Mouse (Mus musculus) lung, postnatal 36 days (tissue): ENCODE data around the gene Padi3.

ENCODE experiments used
- DNase-seq: peaks from one replicate; pipeline ENCODE4 v3.0.0; 2022; ENCODE audit warnings: mixed read lengths

The Padi3 gene

GRCm38 (mm10) chr4:140810458-140811260 lies at the start of gene Padi3:
Padi3 (minus strand) TSS chr4:140810648.
- no peak for DNase-seq

DNA sequence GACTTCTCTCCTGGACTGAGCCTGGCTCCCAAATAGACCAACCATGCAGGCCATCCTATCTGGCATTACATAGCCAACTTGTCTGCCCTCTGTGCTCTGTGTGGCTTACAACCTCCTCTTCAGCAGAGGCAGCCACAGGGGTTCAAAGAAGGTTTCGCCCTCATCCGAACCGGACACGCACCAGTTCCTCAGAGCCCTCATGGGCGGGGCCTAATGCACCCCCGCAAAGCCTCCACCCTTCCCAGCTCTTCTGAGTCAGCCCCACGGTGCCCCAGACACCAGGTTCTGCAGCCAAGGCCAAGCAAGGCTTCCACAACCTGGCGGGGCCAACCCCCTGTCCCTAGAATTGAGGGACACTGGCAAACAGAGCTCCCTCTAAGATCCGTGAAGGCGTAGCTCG lies 48.8 kb upstream of the Padi3 start:
- no peak for DNase-seq

DNA sequence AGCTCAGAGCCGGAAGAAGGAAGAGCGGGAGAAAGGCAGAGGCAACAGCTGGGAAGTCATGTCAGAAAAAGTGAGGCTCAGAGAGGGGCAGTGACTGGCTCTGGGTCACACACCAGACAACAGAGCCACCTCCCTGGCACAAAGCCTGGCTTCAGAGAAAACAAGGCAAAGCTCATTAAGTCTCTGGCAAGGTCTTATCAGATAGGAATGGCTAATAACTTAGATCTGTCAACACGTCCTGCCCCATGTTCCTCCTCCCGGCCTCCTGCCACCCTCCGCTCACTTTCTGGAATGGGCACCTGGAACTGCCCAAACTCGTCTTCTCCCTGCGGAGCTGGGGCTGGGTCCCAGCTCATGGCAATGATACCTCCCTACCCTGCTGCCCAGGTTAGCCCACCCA lies 47.4 kb upstream of the Padi3 start:
- DNase-seq: no peak

- no peak for DNase-seq
Observed at GRCm38 (mm10) chr4:140857041-140857440, 46.6 kb upstream of the Padi3 start.

DNA sequence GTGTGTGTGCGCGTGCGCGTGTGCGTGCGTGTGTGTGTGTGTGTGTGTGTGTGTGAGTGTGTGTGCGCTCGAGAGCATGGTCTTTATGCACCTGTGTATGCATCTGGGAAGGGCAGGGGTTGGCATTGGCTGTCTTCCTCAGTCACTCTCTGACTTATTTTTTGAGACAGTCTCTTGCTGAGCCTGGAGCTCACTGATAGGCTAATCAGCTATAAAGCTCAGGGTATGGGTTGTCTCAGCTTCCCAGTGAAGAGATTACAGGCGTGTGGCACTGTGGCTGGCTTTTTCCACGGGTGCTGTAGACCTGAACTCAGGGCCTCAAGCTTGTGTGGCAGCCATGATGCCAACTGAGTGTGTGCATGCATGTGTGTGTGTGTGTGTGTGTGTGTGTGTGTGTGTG lies 44.7 kb upstream of the Padi3 start:
- no peak for DNase-seq

DNA sequence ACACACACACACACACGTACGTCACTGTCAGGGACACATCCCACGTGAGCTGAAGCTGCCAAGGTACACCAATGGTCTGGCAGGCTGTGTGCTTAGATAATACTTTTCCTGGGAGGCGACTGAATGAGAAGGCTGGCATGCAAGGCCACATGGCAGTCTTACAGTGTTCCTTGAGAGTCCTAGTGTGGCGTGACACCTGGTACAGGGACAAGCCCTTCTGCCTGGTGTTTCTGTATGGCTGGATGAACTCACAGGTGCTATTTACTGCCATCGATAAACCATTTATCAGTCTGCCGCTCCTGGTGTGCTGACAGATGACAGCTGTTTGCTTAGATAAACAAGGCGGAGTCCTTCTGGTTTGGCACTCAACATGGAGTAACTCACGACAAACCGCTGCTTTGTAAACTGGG lies 44.0 kb upstream of the Padi3 start:
- DNase-seq: no peak

- no peak for DNase-seq
Observed at GRCm38 (mm10) chr4:140853626-140854025, 43.2 kb upstream of the Padi3 start.

GRCm38 (mm10) chr4:140849310-140849709 lies 38.9 kb upstream of the Padi3 start:
- no peak for DNase-seq

DNA sequence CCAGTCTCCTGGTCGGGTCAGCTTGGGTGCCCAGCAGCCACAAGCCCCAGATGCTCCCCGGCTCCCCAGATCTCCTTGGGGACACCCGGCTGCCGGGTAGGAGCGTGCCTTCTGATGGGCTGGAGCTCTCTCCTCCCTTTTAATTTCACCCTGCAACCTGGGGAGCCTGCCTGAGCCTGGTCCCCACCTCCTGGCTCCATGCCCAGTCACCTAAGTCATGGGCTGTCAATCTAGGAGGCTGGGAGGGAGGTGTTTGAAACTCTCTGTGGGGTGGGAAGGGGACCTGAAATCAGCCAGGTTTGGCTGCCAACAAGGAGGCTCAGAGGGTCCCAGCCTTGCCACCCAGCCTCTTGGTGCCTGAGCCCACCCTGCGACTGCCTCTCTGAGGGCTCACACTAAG lies 35.2 kb upstream of the Padi3 start, which contains the start of gene Padi1:
TSS of gene Padi1 (minus strand) at position 113 of the 400 bp plus-strand sequence.
- DNase-seq: peak; percentile 14

- DNase-seq: peak; percentile 61
Observed at GRCm38 (mm10) chr4:140844991-140845390, 34.5 kb upstream of the Padi3 start.

DNA sequence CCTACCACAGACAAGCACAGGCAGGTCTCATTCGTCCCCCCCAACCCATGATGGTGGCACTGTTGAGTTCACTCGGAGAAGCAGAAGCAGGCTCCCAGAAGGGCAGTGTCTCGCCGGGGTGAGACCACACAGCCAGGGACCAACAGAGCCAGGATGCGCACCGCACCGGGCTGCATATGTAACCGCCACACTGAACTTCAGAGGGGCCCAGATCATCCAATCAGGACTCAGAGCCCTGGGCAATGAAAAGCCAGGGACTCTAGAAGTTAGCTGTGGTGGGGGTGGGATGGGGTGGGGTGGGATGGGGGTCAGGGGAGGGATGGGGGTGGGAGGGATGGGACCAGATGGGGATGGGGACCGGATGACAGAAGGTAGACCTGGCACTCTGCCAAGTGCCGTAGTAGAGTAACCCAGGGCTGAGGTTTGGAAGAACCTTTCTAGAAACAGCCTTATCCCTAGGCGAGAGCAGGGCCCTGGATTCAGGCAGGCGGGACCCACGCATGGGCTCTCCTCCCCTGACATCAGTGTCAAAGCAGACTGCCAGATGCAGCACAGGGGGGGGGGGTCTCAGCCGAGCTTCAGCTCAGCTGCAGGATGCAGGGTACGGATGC lies 33.3 kb upstream of the Padi3 start:
- DNase-seq: no peak

- DNase-seq: no peak
Observed at GRCm38 (mm10) chr4:140842909-140843308, 32.5 kb upstream of the Padi3 start.

- DNase-seq: peak; percentile 18
Observed at GRCm38 (mm10) chr4:140837879-140838278, 27.4 kb upstream of the Padi3 start.

- no peak for DNase-seq
Observed at GRCm38 (mm10) chr4:140836208-140836866, 25.9 kb upstream of the Padi3 start.

DNA sequence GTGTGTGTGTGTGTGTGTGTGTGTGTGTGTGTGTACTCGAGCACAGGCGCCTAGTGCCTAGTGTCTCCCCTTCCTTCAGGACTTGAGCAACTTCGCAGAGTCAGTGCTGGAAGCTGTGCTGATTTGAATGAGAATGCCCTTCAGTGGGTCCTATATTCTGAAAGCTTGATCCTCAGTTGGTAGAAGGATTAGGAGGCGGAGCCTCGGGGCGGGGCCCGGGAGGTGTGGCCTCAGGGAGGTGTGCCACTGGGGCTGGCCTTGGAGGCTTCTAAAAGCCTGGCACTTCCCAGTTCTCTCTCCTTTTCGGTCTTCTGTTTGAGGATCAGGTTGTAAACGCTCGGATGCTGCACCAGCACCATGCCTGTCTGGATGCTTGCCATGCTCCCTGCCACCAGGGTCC lies 25.2 kb upstream of the Padi3 start:
- DNase-seq: peak; percentile 43

DNA sequence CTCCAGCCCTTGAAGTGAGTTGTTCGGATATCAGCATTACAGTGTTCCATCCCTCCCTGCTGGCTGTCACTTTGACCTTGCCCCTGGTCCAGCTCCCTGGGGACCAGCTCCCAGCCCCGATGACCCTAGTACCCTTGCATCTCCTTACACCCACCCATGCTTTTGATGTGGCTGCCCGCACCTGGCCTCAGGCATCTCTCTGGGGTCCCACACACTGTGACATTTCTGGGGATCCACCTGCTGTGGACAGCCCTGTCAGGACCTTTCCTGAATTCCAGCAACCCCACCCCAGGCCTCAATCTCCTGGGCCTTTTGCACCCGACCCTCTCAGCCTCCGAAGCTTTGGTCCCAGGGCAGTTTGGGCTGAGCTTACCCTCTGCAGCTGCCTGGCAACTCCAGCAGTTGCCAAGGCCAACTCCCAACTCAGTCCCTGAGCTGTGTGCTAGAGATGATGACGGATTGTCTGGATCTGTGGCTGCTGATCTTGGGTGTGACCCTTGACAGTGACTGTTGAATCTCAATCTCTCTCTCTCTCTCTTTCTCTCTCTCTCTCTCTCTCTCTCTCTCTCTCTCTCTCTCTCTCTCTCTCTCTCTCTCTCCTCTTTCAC lies 24.0 kb upstream of the Padi3 start:
- DNase-seq: no peak

GRCm38 (mm10) chr4:140832821-140833220 lies 22.4 kb upstream of the Padi3 start:
- DNase-seq: no peak

DNA sequence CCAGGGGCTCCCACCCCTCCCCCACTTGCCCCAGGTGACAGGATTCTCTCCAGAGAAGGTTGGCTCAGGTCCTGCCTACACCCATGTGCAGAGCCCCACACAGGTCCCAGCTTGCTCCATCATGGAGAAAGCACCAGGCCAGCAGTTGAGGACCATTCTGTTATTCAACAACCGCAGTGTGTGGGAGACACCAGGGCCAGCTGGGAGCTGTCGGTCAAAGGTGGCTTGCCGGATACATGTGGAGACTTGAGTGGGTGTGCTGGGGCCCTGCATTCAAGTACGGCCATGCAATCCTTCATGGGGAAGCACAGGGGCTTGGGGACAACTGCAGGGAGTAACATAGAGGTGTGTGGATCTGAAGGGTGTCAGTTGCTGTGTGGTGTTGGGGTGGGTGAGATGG lies 21.4 kb upstream of the Padi3 start:
- DNase-seq: no peak

DNA sequence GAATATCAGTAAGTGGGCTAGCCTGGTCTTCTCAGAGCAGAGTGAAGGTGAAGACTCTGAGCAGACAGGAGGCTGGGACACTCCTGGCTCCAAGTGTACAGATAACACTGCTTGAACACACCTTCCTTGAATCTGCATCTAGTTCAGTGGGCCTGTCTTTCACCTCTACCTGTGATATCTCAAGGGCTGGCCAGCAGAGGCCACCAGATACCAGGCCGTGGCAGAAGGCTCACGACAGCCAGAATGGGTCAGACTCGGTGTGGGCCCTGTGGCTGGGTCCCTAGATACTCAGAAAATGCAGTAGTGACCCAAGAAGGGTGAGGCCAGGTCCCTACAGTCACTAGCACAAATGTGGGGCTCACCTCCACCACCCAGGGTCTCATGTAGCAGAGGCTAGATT lies 16.8 kb upstream of the Padi3 start:
- no peak for DNase-seq

- DNase-seq: no peak
Observed at GRCm38 (mm10) chr4:140825942-140826341, 15.5 kb upstream of the Padi3 start.

GRCm38 (mm10) chr4:140821988-140822387 lies 11.5 kb upstream of the Padi3 start:
- peak; percentile 73 for DNase-seq

DNA sequence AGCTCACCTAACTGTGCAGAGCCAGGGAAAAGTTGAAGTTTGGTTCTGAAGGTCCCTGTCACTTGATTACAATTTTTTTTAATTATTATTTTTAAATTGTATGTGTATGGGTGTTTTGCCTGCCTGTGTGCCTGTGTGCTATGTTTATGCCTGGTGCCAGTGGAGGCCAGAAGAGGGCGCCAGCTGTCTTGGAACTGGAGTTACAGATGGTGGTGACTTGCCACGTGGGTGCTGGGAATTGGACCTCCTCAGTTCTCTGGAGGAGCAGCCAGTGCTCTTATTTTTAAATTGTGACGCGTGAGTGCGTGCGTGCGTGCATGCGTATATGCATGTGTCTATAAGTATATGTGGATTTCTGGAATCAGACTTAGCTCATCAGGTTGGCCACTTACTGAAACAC lies 7.0 kb upstream of the Padi3 start:
- DNase-seq: no peak
